Mouse (Mus musculus): ENCODE measurements around the gene Gbx1.

Gbx1 gene

DNA sequence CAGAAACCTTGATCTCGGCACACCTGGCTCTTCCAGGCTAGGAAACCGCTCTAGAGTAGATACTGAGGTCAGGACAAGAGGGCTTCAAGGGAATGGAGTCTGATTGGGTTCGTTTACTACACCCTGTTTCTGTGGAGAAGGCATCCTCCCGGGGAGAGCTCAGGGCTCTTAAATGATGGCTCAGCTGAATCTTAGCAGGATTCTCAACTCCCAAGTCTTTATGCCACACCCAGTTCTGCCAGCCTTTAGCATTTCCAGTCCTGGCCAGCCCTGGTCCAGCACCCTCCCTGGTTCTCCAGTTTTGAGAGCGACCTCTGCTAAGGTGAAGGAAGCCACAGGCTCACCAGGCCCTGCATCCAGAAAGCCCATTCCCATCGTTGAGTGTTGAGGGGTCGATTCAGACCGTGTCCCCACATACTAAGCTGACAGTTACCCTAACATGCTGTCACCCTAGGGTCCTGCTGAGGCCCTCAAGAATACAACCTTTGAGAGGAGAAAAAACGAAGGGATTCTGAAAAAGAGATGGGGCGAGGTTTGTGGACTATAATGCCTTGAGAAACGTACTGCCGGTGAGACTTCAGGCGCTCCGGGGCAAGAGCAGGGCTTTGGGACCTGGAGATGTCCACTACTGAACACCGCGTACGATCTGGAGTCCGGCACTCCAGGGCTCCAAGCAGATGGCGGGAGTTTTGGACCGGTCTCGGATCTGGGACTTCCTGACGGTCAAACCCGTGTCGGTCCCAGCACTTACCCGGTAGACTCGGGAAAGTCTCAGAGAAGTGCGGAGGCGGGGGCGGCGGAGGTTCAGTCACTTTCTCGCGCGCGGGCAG lies 1.4 kb downstream of the Gbx1 start:
- DNase-seq (ENCODE audit: low read depth, low spot score), result no peak

DNA sequence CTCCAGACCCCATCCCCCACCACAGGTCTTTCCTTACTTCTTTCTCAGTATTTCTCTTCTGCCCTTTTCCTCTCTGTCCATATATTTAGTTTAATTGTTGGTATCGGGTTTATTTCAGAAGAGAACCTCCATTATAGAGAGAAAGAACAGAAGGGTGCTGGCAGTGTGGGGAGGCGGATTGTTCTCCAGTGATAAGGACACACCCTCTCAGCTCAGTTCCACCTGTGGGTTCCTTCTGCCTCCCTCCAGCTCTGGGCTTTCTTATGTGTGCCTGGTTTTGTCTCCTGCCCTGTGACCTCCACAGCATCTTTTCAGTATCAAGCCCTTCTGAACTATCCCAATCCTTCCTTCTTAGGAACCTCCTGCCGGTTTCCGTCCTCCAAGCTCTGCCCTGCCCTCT lies 2.5 kb downstream of the Gbx1 start:
- no peak for DNase-seq (ENCODE audit: low read depth, low spot score)

DNA sequence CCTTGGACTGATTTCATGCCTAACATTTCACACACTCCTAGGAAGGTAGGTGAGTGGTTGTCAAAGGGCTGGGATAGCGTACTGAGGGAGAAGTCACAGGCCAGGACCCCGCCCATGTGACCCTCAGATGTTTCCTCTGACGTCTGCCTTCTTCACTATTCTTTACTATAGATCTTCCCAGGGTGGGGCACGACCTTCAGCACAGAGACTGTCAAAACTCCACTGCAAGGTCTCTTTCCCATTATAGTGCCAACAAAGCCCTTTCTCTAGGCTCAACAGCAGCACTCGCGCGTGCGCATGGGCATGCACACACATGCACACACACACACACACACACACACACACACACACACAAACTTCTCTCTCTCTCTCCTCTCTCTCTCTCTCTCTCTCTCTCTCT lies 3.2 kb downstream of the Gbx1 start:
- no peak for DNase-seq (ENCODE audit: low read depth, low spot score)

GRCm38 (mm10) chr5:24521366-24521765 lies 5.6 kb downstream of the Gbx1 start:
- no peak for DNase-seq (ENCODE audit: low read depth, low spot score)

GRCm38 (mm10) chr5:24512271-24512670 lies 14.7 kb downstream of the Gbx1 start:
- DNase-seq (ENCODE audit: low read depth, low spot score), result no peak

- no peak for DNase-seq (ENCODE audit: low read depth, low spot score)
These were observed 16.4 kb downstream of the Gbx1 start for GRCm38 (mm10) chr5:24510635-24511034.

DNA sequence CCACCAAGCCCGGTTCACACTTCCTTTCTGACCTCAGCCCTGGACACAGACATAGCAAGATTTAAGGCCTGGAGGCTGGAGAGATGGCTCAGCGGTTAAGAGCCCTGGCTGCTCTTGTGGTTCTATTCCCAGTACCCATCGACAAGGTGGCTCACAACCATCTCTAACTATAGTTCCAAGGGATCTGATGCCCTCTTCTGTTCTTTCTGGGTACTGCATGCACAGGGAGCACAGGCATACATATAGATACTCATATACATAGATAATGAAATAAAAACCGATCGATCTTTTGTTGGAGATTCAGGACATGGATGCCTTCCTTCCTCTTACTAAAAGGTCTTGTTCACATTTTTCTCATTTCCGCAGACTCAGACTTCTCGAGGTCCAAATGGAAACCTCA lies 18.6 kb downstream of the Gbx1 start:
- no peak for DNase-seq (ENCODE audit: low read depth, low spot score)

DNA sequence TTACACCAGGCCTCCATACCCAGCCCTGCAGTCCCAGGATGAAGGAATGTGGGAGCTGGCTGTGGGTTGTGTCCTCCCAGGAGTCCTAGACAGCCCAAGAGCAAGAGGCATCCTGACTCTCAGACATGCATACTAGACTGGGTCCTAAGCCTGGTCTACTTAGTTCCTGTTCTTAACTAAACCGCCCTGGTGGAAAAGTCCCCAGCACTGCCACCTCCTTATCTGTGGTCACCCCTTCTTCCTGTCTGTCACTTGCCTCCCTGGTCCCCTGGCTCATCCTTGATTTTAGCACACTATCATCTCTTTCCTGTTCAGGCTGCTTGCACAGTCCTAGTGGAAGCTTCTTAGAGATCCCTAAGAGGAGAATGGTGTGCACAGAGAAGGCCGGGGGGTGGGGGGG lies 21.5 kb downstream of the Gbx1 start:
- no peak for DNase-seq (ENCODE audit: low read depth, low spot score)

- no peak for DNase-seq (ENCODE audit: low read depth, low spot score)
These were observed 24.2 kb downstream of the Gbx1 start for GRCm38 (mm10) chr5:24502786-24503185.

- no peak for DNase-seq (ENCODE audit: low read depth, low spot score)
These were observed 26.2 kb downstream of the Gbx1 start for GRCm38 (mm10) chr5:24500851-24501250.

DNA sequence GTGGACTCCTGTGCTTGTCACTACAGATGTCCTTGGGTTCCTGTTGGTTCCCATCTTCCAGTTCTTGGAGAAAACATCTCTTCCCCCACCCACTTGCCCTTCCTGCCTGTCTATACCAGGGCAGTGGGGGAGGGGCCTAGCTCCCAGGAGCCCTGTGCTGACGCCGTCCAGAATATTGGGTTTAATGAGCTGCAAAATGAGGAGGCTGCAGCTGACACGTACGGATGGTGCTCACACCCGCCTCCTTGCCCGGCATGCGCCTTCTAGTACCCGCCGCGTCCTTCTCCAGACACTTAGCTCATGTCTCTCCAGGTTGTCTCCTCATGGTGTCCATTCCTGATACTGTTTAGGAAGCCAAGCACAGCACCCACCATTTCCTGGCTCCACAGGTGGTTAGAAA lies 27.9 kb downstream of the Gbx1 start:
- no peak for DNase-seq (ENCODE audit: low read depth, low spot score)

DNA sequence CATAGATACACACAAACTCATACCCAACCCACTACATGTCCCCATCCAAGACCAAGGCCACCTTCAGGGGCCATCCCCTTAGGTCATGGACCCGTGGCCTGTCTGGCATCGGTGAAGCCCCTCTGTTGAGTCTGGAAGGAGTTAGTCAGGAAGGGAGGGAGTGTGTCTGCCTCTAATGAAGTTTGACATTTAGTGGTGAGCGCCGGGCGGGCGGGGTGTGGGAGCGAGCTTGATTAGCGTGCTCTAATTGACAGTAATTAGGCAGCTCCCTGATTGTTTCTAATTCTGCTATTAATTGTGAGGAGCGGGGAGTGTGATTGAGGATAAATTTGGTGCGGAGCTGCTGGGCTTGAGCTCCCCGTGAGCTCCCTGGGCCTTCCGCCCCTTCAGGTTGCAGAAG lies 29.5 kb downstream of the Gbx1 start:
- no peak for DNase-seq (ENCODE audit: low read depth, low spot score)

DNA sequence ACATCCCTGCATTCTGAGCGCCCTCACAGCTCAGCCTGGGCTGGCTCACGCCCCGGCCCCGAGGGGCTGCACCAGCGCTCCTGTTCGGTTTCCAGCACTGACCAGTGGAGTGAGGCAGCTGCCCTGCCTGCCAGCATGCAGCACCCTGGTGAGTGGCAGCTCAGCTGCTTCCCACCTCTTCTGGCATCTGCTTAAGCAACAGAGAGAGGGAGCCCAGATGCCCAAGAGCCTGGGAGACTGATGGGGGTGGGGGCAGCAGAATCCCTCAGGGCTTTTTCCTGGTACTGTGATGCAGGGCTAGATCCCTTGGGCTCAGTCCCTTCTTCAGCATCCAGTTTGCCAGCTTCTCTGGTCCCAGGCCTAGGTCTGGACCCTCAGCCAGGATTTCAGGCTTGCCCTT lies 30.2 kb downstream of the Gbx1 start:
- DNase-seq (ENCODE audit: low read depth, low spot score), result no peak

- no peak for DNase-seq (ENCODE audit: low read depth, low spot score)
These were observed 32.0 kb downstream of the Gbx1 start for GRCm38 (mm10) chr5:24495019-24495418.

DNA sequence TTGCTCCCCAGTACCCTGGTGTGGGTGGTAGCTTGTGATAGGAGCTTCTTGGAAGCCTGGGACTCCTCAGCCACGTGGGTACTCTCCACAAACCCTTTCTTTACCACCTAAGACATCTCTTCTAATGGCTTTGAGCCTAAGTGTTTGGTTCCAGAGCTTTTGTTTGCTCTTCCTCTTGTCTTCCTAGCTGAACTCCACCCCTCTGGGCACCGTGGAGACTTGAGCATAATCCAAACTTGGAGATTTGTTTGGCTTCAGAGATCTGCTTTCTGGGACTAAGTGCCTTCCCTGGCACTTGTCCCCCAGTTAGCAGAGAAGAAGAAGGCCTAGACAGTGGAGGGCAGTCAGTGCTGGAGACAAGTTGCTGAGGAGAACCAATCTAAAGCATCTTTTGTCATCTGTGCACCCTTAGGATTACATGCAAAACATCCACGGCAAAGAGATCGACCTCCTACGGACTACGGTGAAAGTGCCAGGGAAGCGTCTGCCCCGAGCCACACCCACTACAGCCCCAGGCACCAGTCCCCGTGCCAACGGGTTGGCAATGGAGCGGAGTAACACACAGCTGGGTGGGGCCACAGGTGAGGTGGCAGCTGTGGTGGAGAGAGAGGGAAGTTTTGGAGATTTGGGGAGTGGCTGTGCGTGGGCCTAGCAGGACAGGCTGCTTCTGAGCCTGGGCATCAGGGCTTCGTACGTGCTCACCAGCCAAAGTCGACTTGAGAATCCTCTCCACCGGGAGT lies 34.3 kb downstream of the Gbx1 start:
- DNase-seq (ENCODE audit: low read depth, low spot score), result no peak

DNA sequence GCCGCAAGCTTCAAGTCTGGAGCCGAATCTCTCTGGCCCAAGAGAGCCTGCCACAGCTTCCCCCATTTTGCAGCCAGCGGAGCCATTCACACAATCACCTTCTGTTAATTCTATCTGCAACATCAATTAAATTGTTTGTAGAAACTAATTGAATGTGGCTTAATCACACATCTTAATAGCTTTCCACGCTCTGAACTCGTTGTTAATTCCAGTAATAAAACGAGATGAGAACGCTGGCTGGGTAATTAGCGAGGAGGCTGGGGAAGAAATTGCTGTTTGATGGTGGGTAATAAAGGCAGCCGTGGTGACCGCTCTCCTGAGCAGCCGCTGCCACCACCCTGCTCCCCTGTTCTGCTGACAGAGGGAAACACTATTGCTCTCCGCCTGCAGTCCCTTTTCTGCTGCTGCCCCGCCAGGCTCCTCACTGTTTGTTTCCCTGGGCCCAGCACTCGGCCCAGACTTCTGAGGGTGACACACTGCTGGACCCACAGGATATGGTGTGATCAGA lies 36.5 kb downstream of the Gbx1 start:
- DNase-seq (ENCODE audit: low read depth, low spot score), result no peak

GRCm38 (mm10) chr5:24486738-24487137 lies 40.3 kb downstream of the Gbx1 start:
- DNase-seq (ENCODE audit: low read depth, low spot score), result no peak

- peak; percentile 81 for DNase-seq (ENCODE audit: low read depth, low spot score)
These were observed 40.9 kb downstream of the Gbx1 start for GRCm38 (mm10) chr5:24486097-24486496.

- no peak for DNase-seq (ENCODE audit: low read depth, low spot score)
These were observed 42.0 kb downstream of the Gbx1 start for GRCm38 (mm10) chr5:24484963-24485362.

DNA sequence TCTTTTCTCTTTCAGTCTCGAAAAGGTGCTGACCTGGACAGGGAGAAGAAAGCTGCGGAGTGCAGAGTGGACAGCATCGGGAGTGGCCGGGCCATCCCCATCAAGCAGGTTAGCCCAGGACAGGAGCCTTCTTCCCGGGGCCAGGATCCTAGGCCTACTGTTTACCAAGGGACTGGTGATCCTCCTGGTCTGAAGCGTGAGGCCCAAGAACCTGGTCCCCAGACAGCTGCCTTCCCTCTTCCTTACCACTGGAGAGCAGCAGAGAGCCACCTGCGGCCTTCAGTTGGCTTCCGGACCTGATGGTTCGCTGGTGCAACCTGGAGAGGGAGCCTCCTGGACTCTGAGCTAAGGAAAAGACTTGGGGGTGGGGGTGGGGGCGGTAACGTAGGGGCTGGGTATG lies 43.7 kb downstream of the Gbx1 start:
- peak; percentile 64 for DNase-seq (ENCODE audit: low read depth, low spot score)

DNA sequence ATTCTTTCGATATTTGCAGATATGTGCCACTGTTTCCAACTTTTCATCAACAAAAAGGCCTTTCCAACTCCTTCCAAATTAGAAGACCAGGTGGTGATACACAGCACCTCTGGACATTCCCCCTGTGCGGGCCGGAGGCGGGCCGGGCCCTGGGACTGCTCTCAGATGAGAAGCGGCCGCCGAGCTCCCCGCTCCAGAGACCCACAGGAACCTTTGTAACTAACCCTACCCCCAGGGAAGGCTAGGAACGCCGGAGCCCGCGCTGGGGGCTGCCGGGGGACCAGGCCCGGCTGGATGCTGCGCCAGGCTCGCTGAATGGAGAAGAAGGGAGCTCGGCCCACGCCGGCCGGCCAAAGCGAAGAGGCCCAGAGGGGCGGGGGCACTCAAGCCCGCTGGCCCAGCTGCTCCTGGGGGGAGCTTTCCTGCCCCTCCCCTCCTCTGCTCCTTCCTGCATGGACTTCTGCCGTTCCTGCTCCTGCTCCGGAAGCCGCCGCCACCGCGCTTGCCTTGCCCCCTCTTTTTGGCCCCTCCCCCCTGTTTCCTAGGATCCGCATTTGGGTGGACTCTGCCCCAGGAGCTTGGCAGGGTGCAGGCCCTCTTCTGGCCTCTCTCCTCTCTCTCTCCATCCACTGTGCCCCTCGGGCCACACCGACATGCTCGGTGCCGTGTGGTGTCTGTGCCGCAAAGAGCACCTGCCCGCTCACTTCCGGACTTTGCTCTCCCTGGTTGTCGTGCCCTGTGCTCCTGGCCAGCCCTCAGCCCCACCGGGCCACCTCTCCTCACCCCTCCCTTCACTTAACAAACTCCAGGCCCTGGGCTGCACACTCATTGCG lies 44.5 kb downstream of the Gbx1 start:
- no peak for DNase-seq (ENCODE audit: low read depth, low spot score)

GRCm38 (mm10) chr5:24481647-24482046 lies 45.4 kb downstream of the Gbx1 start:
- no peak for DNase-seq (ENCODE audit: low read depth, low spot score)
